ENCODE assay signal across 17 mouse cellular contexts in genomic region chr9:16011382-16011781, GRCm38 (mm10).
"Had no signal": no experiment of that assay in that cellular context is flagged by ENCODE, and none has a peak within 500 bp of the region (broad histone marks: within the 10 kb centered on the region; RNA-seq: fewer than 3 reads in every experiment).

No protein-coding gene starts in this region.

- H3K9me3 ChIP-seq: limb, embryonic 10.5 days; liver, embryonic 15.5 days had no signal

- DNase-seq: kidney, adult 18-20 months; kidney, postnatal 10 days; kidney, postnatal 4 days; lung, adult 2 months; lung, postnatal 4 days; midbrain, embryonic 14.5 days; right cerebral cortex, postnatal 25 days; thymus, adult 18-20 months; thymus, postnatal 14 days had no signal

- H3K4me1 ChIP-seq: limb, embryonic 10.5 days; liver, embryonic 15.5 days had no signal

- ATAC-seq: lung, postnatal 0 days had no signal

- H3K4me2 ChIP-seq: liver, embryonic 11.5 days; liver, embryonic 15.5 days had no signal

- H3K9ac ChIP-seq: liver, embryonic 15.5 days had no signal

- H3K27ac ChIP-seq: left cerebral cortex, adult 2 months; limb, embryonic 10.5 days; liver, embryonic 15.5 days; midbrain, embryonic 10.5 days; stomach, postnatal 0 days had no signal

- H3K27me3 ChIP-seq: liver, embryonic 15.5 days had no signal

- H3K36me3 ChIP-seq: limb, embryonic 10.5 days; liver, embryonic 15.5 days had no signal

- H3K4me3 ChIP-seq: left cerebral cortex, adult 2 months; limb, embryonic 10.5 days; liver, embryonic 15.5 days; midbrain, embryonic 10.5 days; myocyte had no signal
